Mouse (Mus musculus) Muller cell, postnatal 12 days (primary cell): ENCODE measurements around the gene Ufl1.
"Not testable (repeated sequence)": the region's sequence is repeated elsewhere in the genome, so short reads cannot be mapped to it uniquely, and the experiment has no call there.

Experiments
- DNase-seq: peaks from one replicate; pipeline ENCODE4 v3.0.0-alpha.2; 2015; ENCODE audit errors: inconsistent ontology term

Ufl1 gene

DNA sequence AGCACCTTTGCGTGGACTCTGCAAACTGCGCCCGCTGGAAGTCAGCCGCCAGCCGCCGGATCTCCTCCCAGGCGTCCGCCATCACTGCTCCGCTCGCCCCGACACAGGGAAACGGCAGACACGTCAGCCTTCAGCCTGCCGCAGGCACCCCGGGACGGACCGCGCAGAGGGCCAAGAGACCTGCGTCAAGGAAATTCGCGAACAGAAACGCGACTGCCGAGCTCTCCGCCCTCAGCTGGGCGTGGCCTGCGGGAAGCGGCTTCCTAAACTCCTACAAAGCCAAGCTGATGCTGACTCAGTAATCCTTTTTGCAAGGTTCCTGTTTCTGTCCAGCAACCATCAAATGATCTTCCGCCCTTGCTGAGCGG, at the start of gene Ufl1:
TSS of gene Ufl1 (minus strand) at position 151 of the 368 bp plus-strand sequence.
- DNase-seq, result peak; percentile 98

DNA sequence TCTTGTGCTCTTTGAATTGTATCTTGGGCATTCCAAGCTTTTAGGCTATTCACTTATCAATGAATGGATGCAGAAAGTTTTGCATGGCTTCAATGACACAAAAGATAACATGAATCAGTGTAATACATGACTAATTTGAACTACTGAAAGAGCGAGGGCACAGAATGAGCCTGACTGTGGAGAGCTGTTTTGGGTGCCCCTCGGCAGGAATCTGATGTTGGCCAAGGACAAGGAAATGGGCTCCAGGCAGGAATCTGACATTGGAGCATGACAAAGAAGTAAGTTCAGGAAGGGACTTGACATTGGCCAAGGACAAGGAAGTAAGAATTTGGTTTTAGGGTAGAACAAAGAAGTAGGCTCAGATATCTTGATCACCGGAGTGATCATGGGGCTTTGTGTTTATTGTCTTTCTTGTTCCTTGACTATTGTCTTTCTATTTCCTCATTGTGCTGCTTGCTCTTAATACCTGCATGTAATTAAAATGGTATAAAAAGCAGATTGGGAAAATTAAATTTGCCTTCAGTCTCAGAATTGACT, 44.1 kb upstream of the Ufl1 start:
- no peak for DNase-seq

DNA sequence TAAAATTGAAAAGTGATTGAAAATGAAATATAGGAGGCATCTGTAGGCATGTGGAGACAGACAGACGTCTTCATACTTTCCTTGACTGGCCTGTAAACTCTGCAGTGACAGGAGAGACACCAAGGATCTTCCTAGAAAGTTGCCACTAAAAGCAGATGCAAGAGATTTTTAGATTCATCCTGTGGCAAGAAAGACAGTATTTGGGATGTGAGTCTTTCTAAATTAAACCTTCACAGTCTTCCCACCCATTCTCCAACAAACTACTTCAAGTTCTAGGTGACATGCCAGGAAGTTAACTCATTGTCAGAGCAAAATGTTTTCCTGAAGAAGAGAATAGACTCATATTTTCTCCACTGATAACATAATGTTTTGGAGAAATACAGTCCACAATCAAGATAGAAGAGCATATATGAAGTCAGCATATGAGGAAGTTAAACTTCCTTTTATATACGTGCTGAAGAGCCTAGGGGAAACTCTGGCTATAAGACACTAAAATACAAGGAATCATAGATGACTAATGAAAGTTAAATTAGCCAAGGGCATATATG, 41.1 kb upstream of the Ufl1 start:
- DNase-seq, result no peak

- DNase-seq, result peak; percentile 40
Observed at GRCm38 (mm10) chr4:25313767-25314166, 32.1 kb upstream of the Ufl1 start.

DNA sequence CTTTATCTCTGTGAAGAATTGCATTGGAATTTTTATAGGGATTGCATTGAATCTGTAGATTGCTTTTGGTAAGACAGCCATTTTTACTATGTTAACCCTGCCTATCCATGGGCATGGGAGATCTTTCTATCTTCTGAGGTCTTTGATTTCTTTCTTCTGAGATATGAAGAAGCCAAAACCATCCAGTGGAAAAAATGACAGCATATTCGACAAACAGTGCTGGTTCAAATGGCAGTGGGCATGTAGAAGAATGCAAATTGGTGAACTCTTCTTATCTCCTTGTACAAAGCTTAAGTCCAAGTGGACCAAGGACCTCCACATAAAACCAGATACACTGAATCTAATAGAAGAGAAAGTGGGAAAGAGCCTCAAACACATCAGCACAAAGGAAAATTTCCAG, 3.4 kb upstream of the Ufl1 start:
- not testable (repeated sequence) for DNase-seq

- no peak for DNase-seq
Observed at GRCm38 (mm10) chr4:25280938-25281670, 517 bp downstream of the Ufl1 start.

DNA sequence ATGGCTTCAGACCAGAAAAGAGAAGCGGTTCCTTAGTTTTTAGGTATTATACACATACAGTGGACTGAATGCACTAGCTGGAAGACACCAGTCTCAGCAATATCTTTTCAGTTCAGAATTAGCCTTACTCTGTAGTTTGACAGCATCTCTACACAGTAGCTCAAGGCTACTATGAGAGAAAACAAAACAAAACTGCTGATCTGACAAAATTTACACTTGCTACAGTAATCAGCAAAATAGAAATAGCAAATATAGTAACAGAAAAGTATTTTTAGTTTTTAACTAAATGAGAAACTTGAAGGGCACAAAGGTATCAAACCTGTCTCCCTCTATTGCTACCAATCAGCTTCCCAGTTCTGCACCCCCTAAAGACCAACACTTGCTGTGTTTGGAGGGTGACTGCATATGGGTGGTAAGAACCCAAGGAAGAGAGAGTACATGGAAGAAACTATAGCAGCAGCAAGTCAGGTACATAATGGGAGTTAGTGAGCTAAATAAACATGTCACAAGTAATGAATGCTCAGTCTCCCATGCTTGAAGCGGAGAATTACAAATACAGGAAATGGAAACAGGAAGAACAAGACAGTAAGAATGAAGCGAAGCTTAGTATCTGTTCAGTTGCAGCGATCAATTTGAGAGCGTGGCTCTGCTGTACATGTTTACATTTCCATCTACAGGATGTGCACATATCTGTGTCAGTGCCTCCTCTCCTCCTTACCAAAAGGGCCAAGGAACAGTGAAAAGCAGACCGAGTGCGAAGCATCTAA, 8.6 kb downstream of the Ufl1 start:
- DNase-seq, result no peak

- no peak for DNase-seq
Observed at GRCm38 (mm10) chr4:25271926-25272325, 9.7 kb downstream of the Ufl1 start.

DNA sequence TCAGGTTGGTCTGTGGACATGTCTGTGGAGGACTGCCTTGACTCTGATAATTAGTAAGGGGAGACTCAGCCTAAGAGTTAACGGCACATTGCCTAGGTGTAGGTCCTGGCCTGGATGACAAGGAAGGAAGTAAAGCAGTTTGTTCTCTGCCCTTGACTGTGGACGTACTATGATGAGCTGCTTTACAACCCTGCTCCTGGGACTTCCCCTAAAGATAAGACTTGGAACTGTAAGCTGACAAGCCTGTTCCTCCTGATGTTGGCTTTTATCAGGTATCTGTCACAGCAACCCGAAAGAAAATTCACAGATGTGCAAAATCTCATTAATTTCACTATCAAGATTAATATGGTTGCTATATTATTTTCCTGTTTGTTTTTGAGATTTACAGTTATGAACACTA, 14.5 kb downstream of the Ufl1 start:
- no peak for DNase-seq

DNA sequence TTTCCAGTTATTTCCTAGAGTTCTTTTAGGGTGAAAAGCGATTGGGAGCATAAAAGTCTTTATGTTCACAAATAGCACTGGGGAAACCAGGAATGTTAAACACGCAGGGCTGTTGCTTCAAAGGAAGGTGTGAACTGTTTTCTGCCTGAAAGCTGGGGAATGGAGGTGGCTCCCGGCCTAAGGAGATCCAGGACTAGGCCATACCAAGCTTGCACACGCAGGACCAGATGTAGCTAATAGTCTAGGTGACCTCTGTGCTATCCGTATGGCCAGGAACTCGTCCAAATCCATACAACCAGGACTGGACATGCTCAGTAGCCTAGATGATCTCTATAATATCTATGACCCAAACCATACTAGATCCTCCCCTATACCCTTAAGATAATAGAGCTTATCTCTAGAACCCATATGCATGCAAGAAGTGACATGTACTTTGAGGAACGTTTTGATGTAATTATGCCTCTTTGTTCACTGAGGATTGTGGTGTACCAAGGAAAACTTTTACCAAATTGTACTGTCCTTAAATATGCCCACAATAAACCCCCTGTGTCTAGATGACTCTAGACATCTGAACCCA, 23.7 kb downstream of the Ufl1 start:
- no peak for DNase-seq

- DNase-seq, result no peak
Observed at GRCm38 (mm10) chr4:25242776-25243175, 38.8 kb downstream of the Ufl1 start, which contains the start of gene Fhl5. Gene Fhl5, minus strand, starts transcription at chr4:25242876.

GRCm38 (mm10) chr4:25235663-25236062, 46.0 kb downstream of the Ufl1 start:
- DNase-seq, result not testable (repeated sequence)

DNA sequence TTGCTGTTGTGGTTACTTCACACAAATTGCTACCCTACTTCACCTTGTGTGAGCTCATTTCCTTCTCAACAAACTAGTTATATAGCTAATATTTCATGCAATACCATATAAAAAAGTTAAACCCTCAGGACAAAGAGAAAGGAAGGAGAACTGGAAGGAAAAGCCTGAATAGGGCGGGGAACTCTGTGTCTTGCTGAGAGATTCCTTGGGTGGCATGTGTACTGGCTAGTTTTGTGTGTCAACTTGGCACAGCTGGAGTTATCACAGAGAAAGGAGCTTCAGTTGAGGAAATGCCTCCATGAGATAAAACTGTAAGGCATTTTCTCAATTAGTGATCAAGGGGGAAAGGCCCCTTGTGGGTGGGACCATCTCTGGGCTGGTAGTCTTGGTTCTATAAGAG, 47.9 kb downstream of the Ufl1 start:
- not testable (repeated sequence) for DNase-seq

DNA sequence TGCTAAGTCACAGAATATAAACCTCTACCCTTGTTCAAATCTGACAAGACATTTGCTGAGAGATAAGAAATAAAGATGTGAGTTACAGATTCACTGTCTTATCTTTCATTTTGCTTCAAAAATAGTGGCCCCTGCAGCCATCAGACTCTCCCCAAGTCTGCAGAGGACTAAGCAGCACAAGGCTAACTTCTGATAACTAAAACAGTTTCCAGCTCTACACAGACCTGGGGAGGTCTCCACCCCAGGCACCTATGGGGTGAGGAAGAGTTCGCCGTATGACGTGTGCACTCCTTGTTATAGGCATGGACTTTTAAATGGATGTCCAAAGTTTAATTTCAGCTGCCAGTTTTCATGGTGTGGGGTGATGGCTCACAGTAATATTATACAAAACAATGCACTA, 49.1 kb downstream of the Ufl1 start:
- DNase-seq, result no peak

DNA sequence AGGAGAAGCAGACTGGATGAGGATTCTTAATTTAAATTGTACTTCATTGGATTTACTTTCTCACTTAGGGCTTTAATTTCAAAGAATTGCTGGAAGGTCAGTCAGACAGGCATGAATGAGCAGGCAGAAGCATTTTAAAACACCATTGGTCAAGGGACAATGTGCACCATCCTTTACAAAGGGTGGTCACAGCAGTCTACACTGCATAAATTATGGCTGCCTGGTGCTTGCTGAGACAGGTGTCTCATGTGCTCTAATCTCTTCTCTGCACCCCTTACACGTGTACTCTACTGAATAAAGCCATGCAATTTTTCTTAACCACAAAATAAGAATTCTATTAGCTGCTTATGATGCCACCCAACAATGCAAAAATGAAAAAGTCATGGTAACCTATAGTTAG, 54.1 kb downstream of the Ufl1 start:
- DNase-seq, result no peak

DNA sequence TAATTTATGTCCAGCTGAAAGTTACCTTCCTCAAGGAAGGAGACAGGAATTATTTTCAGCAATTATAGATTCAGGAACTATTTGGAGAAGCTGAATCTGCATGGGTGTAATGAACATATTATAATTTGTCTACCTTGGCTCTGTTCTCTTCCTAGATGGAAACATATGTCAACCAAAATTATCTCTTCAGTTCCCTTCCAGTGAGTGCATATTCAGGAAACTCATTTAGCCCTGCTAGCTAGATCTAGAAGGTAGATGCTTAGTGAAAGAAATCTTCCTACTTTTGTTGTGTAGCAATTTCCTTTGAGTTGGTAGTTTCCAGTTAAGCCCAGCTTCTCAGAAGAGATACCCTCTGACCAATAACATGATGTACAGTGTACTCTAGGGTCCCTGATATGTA, 59.7 kb downstream of the Ufl1 start:
- DNase-seq, result no peak

DNA sequence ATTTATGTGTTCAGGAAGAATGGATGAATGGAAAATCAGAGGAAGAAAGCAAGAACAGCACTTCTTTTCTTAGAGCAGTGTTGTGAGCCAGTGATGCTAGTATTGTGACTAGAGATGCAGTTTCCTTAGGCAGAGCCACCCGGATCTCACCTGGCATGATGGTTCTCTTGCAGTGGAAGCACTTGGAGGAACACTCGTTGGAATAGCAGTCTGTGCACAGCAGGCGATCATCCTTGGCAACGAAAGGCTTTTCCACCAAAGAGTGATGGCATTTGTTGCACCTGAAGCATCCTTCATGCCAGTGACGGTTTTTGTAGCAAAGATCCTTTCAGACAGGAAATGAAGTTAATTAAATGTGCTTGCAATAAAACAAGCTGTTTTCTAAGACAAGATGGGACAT, 68.2 kb downstream of the Ufl1 start:
- DNase-seq, result no peak

DNA sequence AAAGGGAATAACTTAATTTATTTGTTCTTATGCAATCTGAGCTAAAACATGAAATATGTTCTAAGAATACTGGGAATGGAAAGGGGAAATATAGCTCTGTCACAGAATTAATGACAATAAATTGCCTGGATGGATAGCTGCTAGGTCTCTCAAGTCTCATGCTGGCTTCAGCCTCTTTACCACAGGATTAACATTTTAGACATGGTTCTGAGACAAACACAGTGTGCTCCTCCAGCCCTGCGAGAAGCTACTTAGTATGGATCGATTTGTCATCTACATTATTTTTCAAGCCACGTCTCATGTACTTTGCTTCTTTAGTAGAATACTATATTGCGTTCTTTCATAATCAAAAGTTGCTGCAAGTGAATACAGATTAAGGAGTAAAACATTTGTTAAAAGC, 75.5 kb downstream of the Ufl1 start:
- no peak for DNase-seq
